Mouse (Mus musculus) stomach, postnatal 0 days (tissue): ENCODE measurements at regions not wholly inside any gene's neighbourhood (a gene's known extent, or its start where the extent isn't known, plus 50 kb on each side); places are given as distances from the start of the nearest gene placed in this dataset.
"Not testable (repeated sequence)": the region's sequence is repeated elsewhere in the genome, so short reads cannot be mapped to it uniquely, and the experiment has no call there.

Experiments
- ATAC-seq: fragments of 200-750 bp; cut with Nextera tagmentation; 2 replicates; pipeline ENCODE4 v1.8.0; 2017; ENCODE audit not compliant: low FRiP score, low TSS enrichment
- DNase-seq: peaks from one replicate; pipeline ENCODE4 v3.0.0-alpha.2; 2016; ENCODE audit warnings: low spot score
- H3K27ac ChIP-seq: fragments of 300-500 bp; sonication (generic); replicated peaks from 2 replicates; pipeline ENCODE4 v1.5.1; 2014; ENCODE audit warnings: mild to moderate bottlenecking, control low read depth
- H3K27me3 ChIP-seq: fragments of 300-500 bp; sonication (generic); 2 replicates; pipeline ENCODE4 v1.6.1; 2014; ENCODE audit warnings: low read length; ENCODE audit not compliant: control insufficient read depth, insufficient read depth
- H3K36me3 ChIP-seq: fragments of 300-500 bp; sonication (generic); 2 replicates; pipeline ENCODE4 v1.6.1; 2014; ENCODE audit warnings: low read length, mixed read lengths; ENCODE audit not compliant: control insufficient read depth, insufficient read depth
- H3K4me1 ChIP-seq: fragments of 300-500 bp; sonication (generic); replicated peaks from 2 replicates; pipeline ENCODE4 v1.6.1; 2014; ENCODE audit warnings: antibody characterized with exemption; ENCODE audit not compliant: control insufficient read depth, insufficient read depth
- H3K4me2 ChIP-seq: fragments of 300-500 bp; sonication (generic); replicated peaks from 2 replicates; pipeline ENCODE4 v1.6.1; 2014; ENCODE audit warnings: low read depth, mild to moderate bottlenecking, control low read depth, moderate library complexity
- H3K4me3 ChIP-seq: fragments of 300-500 bp; sonication (generic); 2 replicates; pipeline ENCODE4 v1.5.1; 2014; ENCODE audit warnings: low read depth, low read length, control low read depth
- H3K9ac ChIP-seq: fragments of 300-500 bp; sonication (generic); 2 replicates; pipeline ENCODE4 v1.6.1; 2014; ENCODE audit warnings: mild to moderate bottlenecking, low read length, control low read depth, mixed read lengths
- H3K9me3 ChIP-seq: fragments of 300-500 bp; sonication (generic); 2 replicates; pipeline ENCODE4 v1.6.1; 2016; ENCODE audit warnings: low read length; ENCODE audit not compliant: control insufficient read depth
- CTCF ChIP-seq: IDR thresholded peaks from 2 replicates; pipeline ENCODE4 v1.5.1; 2016; ENCODE audit warnings: antibody characterized with exemption, low read depth, mild to moderate bottlenecking, moderate library complexity
- EP300 ChIP-seq: optimal IDR thresholded peaks from 2 replicates; pipeline ENCODE3; 2016; ENCODE audit warnings: antibody characterized with exemption
- WGBS: fragments of 180-500 bp; shearing (Covaris S2); extraction: QIAGEN DNeasy Blood & Tissue Kit; methylation state at CpG from one replicate; pipeline ENCODE4 v1.1.7; 2014; 5-methylcytosine and 5-hydroxymethylcytosine counted together

DNA sequence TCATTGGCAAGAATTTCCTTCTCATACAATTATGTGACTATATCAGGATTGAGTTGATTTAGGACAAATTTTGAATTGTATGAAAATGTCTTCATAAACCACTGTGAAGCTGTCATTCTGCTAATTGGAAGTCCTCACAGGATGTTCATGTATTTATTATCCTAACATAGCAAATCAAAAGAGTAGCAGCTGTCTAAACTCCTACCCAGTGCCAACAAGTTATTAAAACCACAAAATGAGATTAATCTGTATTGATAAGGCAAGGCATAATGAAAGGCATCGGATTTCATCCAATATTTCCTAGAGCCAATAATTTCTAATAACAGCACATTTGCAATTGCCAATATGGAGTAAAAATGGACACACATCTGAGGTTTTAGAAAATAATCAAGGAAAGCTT is 217.6 kb upstream of the Tmprss15 start:
- ATAC-seq (no peak), DNase-seq (no peak)
- 88% methylated on average over 1 of the region's 1 CpGs for WGBS
- no peaks in the 10 kb centered on the region for H3K27me3 ChIP-seq
- H3K4me3 ChIP-seq, result no peak overlapping the region
- H3K9ac ChIP-seq, result no peak overlapping the region
- H3K9me3 ChIP-seq, result no peaks in the 10 kb centered on the region
- no peak overlapping the region for H3K4me2 ChIP-seq
- H3K4me1 ChIP-seq, result no peaks in the 10 kb centered on the region
- H3K36me3 ChIP-seq, result no peaks in the 10 kb centered on the region
- no peak for TF ChIP-seq EP300
- TF ChIP-seq CTCF, result no peak
- no peak overlapping the region for H3K27ac ChIP-seq

DNA sequence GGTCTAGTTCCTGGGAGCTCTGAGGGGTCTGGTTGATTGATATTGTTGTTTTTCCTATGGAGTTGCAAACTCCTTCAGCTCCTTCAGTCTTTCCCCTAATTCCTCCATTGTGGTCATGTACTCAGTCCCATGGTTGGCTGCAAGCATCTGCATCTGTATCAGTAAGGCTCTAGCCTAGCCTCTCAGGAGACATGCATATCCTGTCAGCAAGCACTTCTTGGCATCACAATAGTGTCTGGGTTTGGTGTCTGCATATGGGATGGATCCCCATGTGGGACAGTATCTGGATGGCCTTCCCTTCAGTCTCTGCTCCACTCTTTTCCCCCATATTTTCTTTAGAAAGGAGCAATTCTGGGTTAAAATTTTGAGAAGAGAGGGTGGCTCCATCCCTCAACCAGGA is 205.7 kb upstream of the Tmprss15 start:
- not testable (repeated sequence) for H3K4me3 ChIP-seq, H3K4me1 ChIP-seq, H3K27me3 ChIP-seq, H3K36me3 ChIP-seq, H3K9me3 ChIP-seq, DNase-seq, H3K27ac ChIP-seq, H3K9ac ChIP-seq, H3K4me2 ChIP-seq, ATAC-seq

- no peaks in the 10 kb centered on the region for H3K4me1 ChIP-seq
- 92% methylated on average over 2 of the region's 2 CpGs for WGBS
- TF ChIP-seq CTCF (no peak), EP300 (no peak)
- H3K4me3 ChIP-seq, result no peak overlapping the region
- no peak for DNase-seq
- H3K27ac ChIP-seq, result no peak overlapping the region
- no peak overlapping the region for H3K4me2 ChIP-seq
- H3K27me3 ChIP-seq, result no peaks in the 10 kb centered on the region
- H3K36me3 ChIP-seq, result no peaks in the 10 kb centered on the region
- no peaks in the 10 kb centered on the region for H3K9me3 ChIP-seq
- no peak overlapping the region for H3K9ac ChIP-seq
- no peak for ATAC-seq
Observed at GRCm38 (mm10) chr16:79279006-79279405, 188.1 kb upstream of the Tmprss15 start.

DNA sequence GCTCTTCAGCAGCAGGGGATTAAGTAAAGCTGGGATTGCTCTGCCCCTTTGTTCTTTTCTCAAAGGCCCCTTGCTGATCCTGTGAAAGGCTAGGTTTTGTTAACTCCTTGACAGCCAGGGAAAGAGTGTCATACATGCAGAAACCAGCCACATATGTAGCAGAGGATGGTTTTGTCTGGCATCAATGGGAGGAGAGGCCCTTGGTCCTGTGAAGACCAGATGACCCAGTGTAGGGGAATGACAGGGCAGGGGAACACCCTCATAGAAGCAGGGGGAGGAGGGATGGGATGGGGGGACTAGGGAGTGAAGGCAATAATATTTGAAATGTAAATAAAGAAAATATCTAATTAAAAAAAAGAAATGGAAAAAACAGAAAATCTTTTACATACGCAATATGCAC is 165.6 kb upstream of the Tmprss15 start:
- Histone ChIP-seq H3K9me3 (no peaks in the 10 kb centered on the region), H3K4me1 (no peaks in the 10 kb centered on the region), H3K27me3 (no peaks in the 10 kb centered on the region), H3K4me2 (no peak overlapping the region), H3K4me3 (no peak overlapping the region), H3K27ac (no peak overlapping the region), H3K9ac (no peak overlapping the region), H3K36me3 (no peaks in the 10 kb centered on the region)
- DNase-seq (no peak), ATAC-seq (no peak)
- 97% methylated on average over 1 of the region's 1 CpGs for WGBS
- TF ChIP-seq CTCF, result no peak

- ATAC-seq, result no peak
- Histone ChIP-seq H3K4me3 (no peak overlapping the region), H3K4me1 (no peaks in the 10 kb centered on the region), H3K9ac (no peak overlapping the region), H3K27ac (no peak overlapping the region), H3K27me3 (no peaks in the 10 kb centered on the region), H3K4me2 (no peak overlapping the region), H3K36me3 (no peaks in the 10 kb centered on the region), H3K9me3 (no peaks in the 10 kb centered on the region)
- 43% methylated on average over 2 of the region's 2 CpGs for WGBS
- no peak for DNase-seq
- TF ChIP-seq CTCF (no peak), EP300 (no peak)
Observed at GRCm38 (mm10) chr16:79256084-79256483, 165.2 kb upstream of the Tmprss15 start.

GRCm38 (mm10) chr16:79240857-79241491 is 150.1 kb upstream of the Tmprss15 start:
- no peaks in the 10 kb centered on the region for H3K9me3 ChIP-seq
- no peaks in the 10 kb centered on the region for H3K36me3 ChIP-seq
- ATAC-seq, result no peak
- H3K4me3 ChIP-seq, result no peak overlapping the region
- 70% methylated on average over 3 of the region's 3 CpGs for WGBS
- no peak overlapping the region for H3K27ac ChIP-seq
- H3K4me2 ChIP-seq, result no peak overlapping the region
- DNase-seq, result no peak
- TF ChIP-seq CTCF (no peak), EP300 (no peak)
- H3K4me1 ChIP-seq, result no peaks in the 10 kb centered on the region
- H3K9ac ChIP-seq, result no peak overlapping the region
- H3K27me3 ChIP-seq, result no peaks in the 10 kb centered on the region
